Mouse (Mus musculus): Measurements from ENCODE around the gene Elac2. TPM values are rescaled to one million over a fixed set of nuclear protein-coding genes. Genes with fewer than 3 reads are reported as not detected.

The Elac2 gene
- polyA plus RNA-seq, 1 experiment = 9.4 TPM

GRCm38 (mm10) chr11:65039517-65040095 lies 60.8 kb downstream of the Elac2 start:
- H3K4me3 ChIP-seq (ENCODE audit: low read depth, low read length) = no peak overlapping the region
- H3K4me1 ChIP-seq (ENCODE audit: control insufficient read depth, insufficient read depth, insufficient read length, low read length) = no peaks in the 10 kb centered on the region
- no peaks in the 10 kb centered on the region for H3K36me3 ChIP-seq (ENCODE audit: control insufficient read depth, insufficient read depth, low read length)
- no peaks in the 10 kb centered on the region for H3K27me3 ChIP-seq (ENCODE audit: control insufficient read depth, insufficient read depth, low read length)
- no peak overlapping the region for H3K27ac ChIP-seq (ENCODE audit: insufficient read depth, low read depth, low read length)
- no peak for TF ChIP-seq POLR2A (IDR thresholded peaks at IDR 0.05; ENCODE audit: low read depth, low read length)
- no peak for TF ChIP-seq CTCF (IDR thresholded peaks at IDR 0.05; ENCODE audit: extremely low read depth, insufficient read length, insufficient replicate concordance, low read depth, low read length)
- 57% methylated on average over 12 of the region's 12 CpGs for WGBS

- WGBS = 77% methylated on average over 6 of the region's 6 CpGs
- Histone ChIP-seq H3K36me3 (ENCODE audit: control insufficient read depth, insufficient read depth, low read length) (no peaks in the 10 kb centered on the region), H3K27me3 (ENCODE audit: control insufficient read depth, insufficient read depth, low read length) (no peaks in the 10 kb centered on the region), H3K4me1 (ENCODE audit: control insufficient read depth, insufficient read depth, insufficient read length, low read length) (no peaks in the 10 kb centered on the region), H3K27ac (ENCODE audit: insufficient read depth, low read depth, low read length) (no peak overlapping the region), H3K4me3 (ENCODE audit: low read depth, low read length) (no peak overlapping the region)
- TF ChIP-seq POLR2A (IDR thresholded peaks at IDR 0.05; ENCODE audit: low read depth, low read length) (no peak), CTCF (IDR thresholded peaks at IDR 0.05; ENCODE audit: extremely low read depth, insufficient read length, insufficient replicate concordance, low read depth, low read length) (no peak)
Measured at GRCm38 (mm10) chr11:65040556-65040955, 61.7 kb downstream of the Elac2 start.

GRCm38 (mm10) chr11:65049090-65049489 lies 70.3 kb downstream of the Elac2 start:
- no peaks in the 10 kb centered on the region for H3K4me1 ChIP-seq (ENCODE audit: control insufficient read depth, insufficient read depth, insufficient read length, low read length)
- H3K4me3 ChIP-seq (ENCODE audit: low read depth, low read length) = no peak overlapping the region
- no peaks in the 10 kb centered on the region for H3K27me3 ChIP-seq (ENCODE audit: control insufficient read depth, insufficient read depth, low read length)
- TF ChIP-seq CTCF (IDR thresholded peaks at IDR 0.05; ENCODE audit: extremely low read depth, insufficient read length, insufficient replicate concordance, low read depth, low read length) = no peak
- no peak for TF ChIP-seq POLR2A (IDR thresholded peaks at IDR 0.05; ENCODE audit: low read depth, low read length)
- WGBS = 85% methylated on average over 7 of the region's 7 CpGs
- H3K27ac ChIP-seq (ENCODE audit: insufficient read depth, low read depth, low read length) = no peak overlapping the region
- no peaks in the 10 kb centered on the region for H3K36me3 ChIP-seq (ENCODE audit: control insufficient read depth, insufficient read depth, low read length)

- H3K4me1 ChIP-seq (ENCODE audit: control insufficient read depth, insufficient read depth, insufficient read length, low read length) = no peaks in the 10 kb centered on the region
Measured at GRCm38 (mm10) chr11:65050819-65051218, 72.0 kb downstream of the Elac2 start.

More at GRCm38 (mm10) chr11:65050819-65051218, 72.0 kb downstream of the Elac2 start:
- no peaks in the 10 kb centered on the region for H3K27me3 ChIP-seq (ENCODE audit: control insufficient read depth, insufficient read depth, low read length)
- no peak for TF ChIP-seq POLR2A (IDR thresholded peaks at IDR 0.05; ENCODE audit: low read depth, low read length)
- no peak for TF ChIP-seq CTCF (IDR thresholded peaks at IDR 0.05; ENCODE audit: extremely low read depth, insufficient read length, insufficient replicate concordance, low read depth, low read length)
- no peak overlapping the region for H3K4me3 ChIP-seq (ENCODE audit: low read depth, low read length)
- no peak overlapping the region for H3K27ac ChIP-seq (ENCODE audit: insufficient read depth, low read depth, low read length)
- 87% methylated on average over 5 of the region's 5 CpGs for WGBS
- no peaks in the 10 kb centered on the region for H3K36me3 ChIP-seq (ENCODE audit: control insufficient read depth, insufficient read depth, low read length)

Other genes starting within 250 kb of the Elac2 start
- not detected in 2 replicates for gene 1700086D15Rik, start 180.9 kb downstream of the Elac2 start, polyA plus RNA-seq (2012; rRNA removed)
- gene Arhgap44, start 183.9 kb downstream of the Elac2 start, polyA plus RNA-seq (2012; rRNA removed) = 1.1 and 1.7 TPM in 2 replicates

All from small intestine, adult 2 months (tissue).